Mouse (Mus musculus) right cerebral cortex, postnatal 14 days (tissue): Measurements from ENCODE around the gene Lrig1.

Source experiments
- DNase-seq: peaks from one replicate; pipeline ENCODE4 v3.0.0; 2022

The Lrig1 gene

GRCm38 (mm10) chr6:94645723-94646122 is 54.2 kb downstream of the Lrig1 start:
- DNase-seq = no peak

- DNase-seq = no peak
Observed at GRCm38 (mm10) chr6:94644641-94645040, 55.3 kb downstream of the Lrig1 start.

- DNase-seq = no peak
Observed at GRCm38 (mm10) chr6:94643989-94644388, 56.0 kb downstream of the Lrig1 start.

GRCm38 (mm10) chr6:94642048-94642447 is 57.9 kb downstream of the Lrig1 start:
- no peak for DNase-seq

- DNase-seq = peak; percentile 22
Observed at GRCm38 (mm10) chr6:94640297-94640696, 59.7 kb downstream of the Lrig1 start.

GRCm38 (mm10) chr6:94637024-94637434 is 62.9 kb downstream of the Lrig1 start:
- no peak for DNase-seq

GRCm38 (mm10) chr6:94635343-94635742 is 64.6 kb downstream of the Lrig1 start:
- no peak for DNase-seq

- DNase-seq = no peak
Observed at GRCm38 (mm10) chr6:94634710-94635109, 65.2 kb downstream of the Lrig1 start.

- no peak for DNase-seq
Observed at GRCm38 (mm10) chr6:94634274-94634673, 65.7 kb downstream of the Lrig1 start.

GRCm38 (mm10) chr6:94631779-94632082 is 68.2 kb downstream of the Lrig1 start:
- no peak for DNase-seq

GRCm38 (mm10) chr6:94631051-94631778 is 68.7 kb downstream of the Lrig1 start:
- no peak for DNase-seq

- no peak for DNase-seq
Observed at GRCm38 (mm10) chr6:94628787-94629186, 71.2 kb downstream of the Lrig1 start.

- no peak for DNase-seq
Observed at GRCm38 (mm10) chr6:94627714-94628595, 72.0 kb downstream of the Lrig1 start.

GRCm38 (mm10) chr6:94626807-94627206 is 73.2 kb downstream of the Lrig1 start:
- no peak for DNase-seq

- DNase-seq = no peak
Observed at GRCm38 (mm10) chr6:94625896-94626295, 74.1 kb downstream of the Lrig1 start.

- no peak for DNase-seq
Observed at GRCm38 (mm10) chr6:94624543-94624942, 75.4 kb downstream of the Lrig1 start.

- peak; percentile 64 for DNase-seq
Observed at GRCm38 (mm10) chr6:94622983-94623382, 77.0 kb downstream of the Lrig1 start.

GRCm38 (mm10) chr6:94620801-94621301 is 79.1 kb downstream of the Lrig1 start:
- no peak for DNase-seq

GRCm38 (mm10) chr6:94620287-94620686 is 79.7 kb downstream of the Lrig1 start:
- DNase-seq = no peak

- DNase-seq = no peak
Observed at GRCm38 (mm10) chr6:94618671-94619070, 81.3 kb downstream of the Lrig1 start.

GRCm38 (mm10) chr6:94615936-94616335 is 84.0 kb downstream of the Lrig1 start:
- DNase-seq = no peak

- no peak for DNase-seq
Observed at GRCm38 (mm10) chr6:94614346-94614745, 85.6 kb downstream of the Lrig1 start.

- no peak for DNase-seq
Observed at GRCm38 (mm10) chr6:94613235-94613895, 86.6 kb downstream of the Lrig1 start.

GRCm38 (mm10) chr6:94604546-94604945 is 95.4 kb downstream of the Lrig1 start:
- no peak for DNase-seq
